Mouse (Mus musculus) E14TG2a.4 (cell line): ENCODE measurements at regions not wholly inside any gene's neighbourhood (a gene's known extent, or its start where the extent isn't known, plus 50 kb on each side); places are given as distances from the start of the nearest gene placed in this dataset.
"Not testable (repeated sequence)": the region's sequence is repeated elsewhere in the genome, so short reads cannot be mapped to it uniquely, and the experiment has no call there.

Source experiments
- H3K27me3 ChIP-seq: 2 replicates; pipeline ENCODE4 v1.6.1; 2014; ENCODE audit warnings: low read length, control low read depth; ENCODE audit not compliant: insufficient read depth
- H3K36me3 ChIP-seq: 2 replicates; pipeline ENCODE4 v1.6.1; 2014; ENCODE audit warnings: low read length, control low read depth; ENCODE audit not compliant: insufficient read depth
- H3K4me1 ChIP-seq: replicated peaks from 2 replicates; pipeline ENCODE4 v1.6.1; 2014; ENCODE audit warnings: low read depth, low read length, control low read depth
- H3K4me3 ChIP-seq: replicated peaks from 2 replicates; pipeline ENCODE4 v1.5.1; 2014; ENCODE audit warnings: mild to moderate bottlenecking, low read length
- H3K9me3 ChIP-seq: 2 replicates; pipeline ENCODE4 v1.6.1; 2014; ENCODE audit warnings: low read length, control low read depth
- CTCF ChIP-seq: conservative IDR thresholded peaks from 2 replicates; pipeline ENCODE4 v1.5.1; 2014; ENCODE audit warnings: low read length
- NANOG ChIP-seq: IDR thresholded peaks from 2 replicates; pipeline ENCODE4 v1.6.1; 2014; ENCODE audit warnings: borderline replicate concordance, low read length, mixed read lengths
- POU5F1 ChIP-seq: IDR thresholded peaks from 2 replicates; pipeline ENCODE4 v1.6.1; 2014; ENCODE audit warnings: low read length, borderline replicate concordance

DNA sequence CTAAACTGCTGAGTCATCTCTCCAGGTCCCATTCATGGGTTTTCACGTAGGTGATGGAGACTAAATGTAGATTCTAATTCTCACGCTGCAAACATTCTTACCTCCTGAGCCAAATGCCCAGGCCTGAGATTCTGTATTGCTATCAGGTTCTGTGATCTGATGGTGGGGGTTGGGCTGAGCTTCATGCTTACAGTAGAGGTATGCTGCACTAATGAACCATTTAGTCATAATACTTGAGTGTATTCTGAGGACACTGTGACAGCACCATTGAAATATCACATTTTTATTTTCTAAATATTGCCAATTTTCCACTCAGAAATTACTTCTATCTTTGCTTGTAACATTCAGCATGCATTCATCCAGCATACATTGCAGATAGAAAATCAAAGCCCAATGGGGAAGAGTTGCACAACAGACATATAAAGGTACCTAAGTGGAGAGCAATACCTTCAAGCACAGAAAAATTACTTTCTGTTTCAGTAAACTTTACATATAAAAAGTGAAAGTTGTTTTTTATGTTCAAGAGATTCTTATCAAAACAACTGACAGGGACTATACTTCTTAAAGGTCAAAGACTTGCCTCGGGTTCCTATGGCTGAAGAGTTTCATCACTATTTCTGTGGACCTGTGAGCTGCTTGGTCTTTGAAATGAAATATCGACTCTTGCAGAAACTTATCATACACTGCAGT, 510.2 kb downstream of the Plxdc2 start:
- TF ChIP-seq NANOG (no peak), CTCF (no peak), POU5F1 (no peak)
- H3K36me3 ChIP-seq = no peaks in the 10 kb centered on the region
- H3K27me3 ChIP-seq = no peaks in the 10 kb centered on the region
- peaks cover 4% of the 10 kb centered on the region; the same call in 1 of the 2 replicates for H3K9me3 ChIP-seq
- no peaks in the 10 kb centered on the region for H3K4me1 ChIP-seq
- no peak overlapping the region for H3K4me3 ChIP-seq

DNA sequence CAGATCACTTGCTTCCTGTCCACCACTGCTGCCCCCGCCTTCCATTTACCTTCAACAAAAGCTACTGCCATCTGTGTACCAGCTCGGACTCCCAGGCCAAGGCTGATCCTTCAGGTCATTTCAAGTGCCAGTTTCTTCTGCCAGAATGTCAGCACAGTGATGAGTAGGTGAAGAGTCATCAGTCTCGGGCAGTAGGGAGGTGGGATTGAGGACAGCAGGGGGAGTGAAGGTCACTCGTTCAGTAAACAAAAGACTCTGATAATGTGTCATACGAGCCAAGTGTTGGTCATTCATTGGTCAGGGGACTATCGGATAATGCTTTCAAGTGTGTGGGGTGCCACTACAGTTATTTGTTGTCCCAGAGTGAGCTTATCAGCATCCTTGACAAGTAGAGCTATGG, 536.3 kb downstream of the Plxdc2 start:
- peaks cover 29% of the 10 kb centered on the region for H3K9me3 ChIP-seq
- H3K4me3 ChIP-seq, H3K4me1 ChIP-seq, H3K36me3 ChIP-seq, H3K27me3 ChIP-seq: not testable (repeated sequence)

DNA sequence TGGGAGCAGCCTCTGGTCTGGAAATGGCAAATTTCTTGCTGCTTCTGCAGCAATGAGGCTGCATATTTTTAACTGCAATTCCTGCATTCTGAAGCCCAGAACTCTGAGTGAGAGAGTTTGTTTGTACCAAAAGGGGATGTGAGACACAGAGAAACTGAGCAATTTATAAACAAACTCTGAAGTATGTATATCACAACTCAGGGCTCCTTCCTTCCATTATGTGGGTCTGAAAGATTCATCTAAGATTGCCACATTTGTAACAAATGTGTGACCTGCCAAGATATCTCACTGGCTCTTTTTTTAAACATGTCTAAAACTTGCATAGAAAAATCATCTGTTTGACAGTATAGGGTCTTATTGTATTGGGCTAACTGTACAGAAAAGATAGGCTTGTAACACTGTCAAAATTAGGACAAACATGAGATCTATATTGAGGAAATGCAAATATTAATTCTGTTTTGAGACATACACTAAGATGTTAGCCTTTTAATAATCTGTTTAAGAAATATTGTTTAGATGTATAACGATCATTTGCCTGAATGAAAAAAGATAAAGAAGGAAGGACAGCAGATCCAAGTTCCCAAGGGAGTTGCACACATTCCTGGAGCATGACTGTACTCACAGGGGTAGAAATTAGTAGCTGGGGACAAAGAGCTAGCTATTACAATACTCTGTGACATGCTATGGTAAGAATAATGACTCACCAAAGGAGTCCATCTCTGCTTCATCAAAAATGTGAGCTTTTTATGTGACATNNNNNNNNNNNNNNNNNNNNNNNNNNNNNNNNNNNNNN, 553.3 kb downstream of the Plxdc2 start:
- no peaks in the 10 kb centered on the region for H3K36me3 ChIP-seq
- no peak for TF ChIP-seq NANOG
- H3K4me3 ChIP-seq = no peak overlapping the region
- H3K27me3 ChIP-seq = no peaks in the 10 kb centered on the region
- H3K9me3 ChIP-seq = no peaks in the 10 kb centered on the region
- no peaks in the 10 kb centered on the region for H3K4me1 ChIP-seq

DNA sequence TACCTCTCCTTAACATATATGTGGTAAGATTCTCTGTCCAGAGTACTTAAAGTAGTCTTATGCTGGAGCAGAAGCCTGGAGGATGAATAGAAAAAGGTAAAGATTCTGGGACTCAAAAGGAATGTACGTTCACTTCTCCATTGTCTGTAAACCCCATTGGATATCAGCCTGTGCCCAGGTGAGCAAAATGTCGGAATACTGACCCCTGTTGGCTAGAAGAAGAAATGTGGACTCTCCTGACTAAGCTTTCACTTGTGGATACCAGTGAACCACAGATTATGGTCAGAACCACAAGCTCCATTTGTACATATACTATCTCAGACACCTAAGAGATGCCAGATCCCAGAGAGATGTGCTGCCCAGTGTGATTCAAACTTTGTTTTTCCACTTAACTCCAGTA, 558.5 kb downstream of the Plxdc2 start:
- Histone ChIP-seq H3K4me1 (no peaks in the 10 kb centered on the region), H3K4me3 (no peak overlapping the region), H3K36me3 (no peaks in the 10 kb centered on the region), H3K9me3 (no peaks in the 10 kb centered on the region), H3K27me3 (no peaks in the 10 kb centered on the region)
- TF ChIP-seq CTCF = peak; percentile 61
- no peak for TF ChIP-seq NANOG
- no peak for TF ChIP-seq POU5F1

DNA sequence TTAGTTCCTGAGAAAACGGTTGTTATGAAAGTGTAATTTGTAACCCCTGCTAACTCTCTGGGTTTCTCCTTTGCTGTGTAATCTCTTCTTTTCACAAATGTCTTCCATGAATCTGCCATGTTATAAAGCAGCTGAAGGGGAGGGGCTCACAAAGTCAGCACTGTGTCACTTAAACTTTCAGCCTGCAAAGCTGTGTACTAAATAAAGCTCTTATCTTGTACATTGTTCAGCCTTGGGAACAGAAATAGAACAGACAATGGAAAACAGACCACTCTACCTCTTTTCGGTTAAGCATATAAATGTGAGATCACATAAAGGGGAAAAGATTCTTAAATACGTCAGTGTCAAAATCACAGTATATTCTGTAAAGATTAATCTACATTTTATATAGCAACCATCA, 573.9 kb downstream of the Plxdc2 start:
- no peaks in the 10 kb centered on the region for H3K4me1 ChIP-seq
- no peak for TF ChIP-seq CTCF
- no peak for TF ChIP-seq POU5F1
- TF ChIP-seq NANOG = no peak
- no peaks in the 10 kb centered on the region for H3K27me3 ChIP-seq
- no peaks in the 10 kb centered on the region for H3K36me3 ChIP-seq
- H3K9me3 ChIP-seq = no peaks in the 10 kb centered on the region
- H3K4me3 ChIP-seq = no peak overlapping the region

DNA sequence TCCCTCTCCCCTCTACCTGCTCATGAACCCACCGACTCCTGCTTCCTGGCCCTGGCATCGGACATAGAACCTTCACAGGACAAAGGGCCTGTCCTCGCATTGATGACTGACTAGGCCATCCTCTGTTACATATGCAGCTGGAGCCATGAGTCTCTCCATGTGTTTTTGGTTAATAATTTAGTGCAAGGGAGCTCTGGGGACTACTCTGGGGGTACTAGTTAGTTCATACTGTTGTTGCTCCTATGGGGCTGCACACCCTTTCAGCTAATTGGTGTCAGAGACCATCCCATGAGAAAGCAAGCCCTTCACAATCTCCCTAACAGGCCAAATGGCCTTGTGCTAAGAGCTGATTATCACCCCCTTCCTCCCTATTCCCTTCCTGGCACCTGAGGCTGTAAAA, 603.3 kb downstream of the Plxdc2 start:
- Histone ChIP-seq H3K27me3 (no peaks in the 10 kb centered on the region), H3K9me3 (no peaks in the 10 kb centered on the region), H3K4me3 (no peak overlapping the region), H3K36me3 (no peaks in the 10 kb centered on the region), H3K4me1 (no peaks in the 10 kb centered on the region)
- no peak for TF ChIP-seq NANOG
- no peak for TF ChIP-seq POU5F1
- TF ChIP-seq CTCF = no peak

DNA sequence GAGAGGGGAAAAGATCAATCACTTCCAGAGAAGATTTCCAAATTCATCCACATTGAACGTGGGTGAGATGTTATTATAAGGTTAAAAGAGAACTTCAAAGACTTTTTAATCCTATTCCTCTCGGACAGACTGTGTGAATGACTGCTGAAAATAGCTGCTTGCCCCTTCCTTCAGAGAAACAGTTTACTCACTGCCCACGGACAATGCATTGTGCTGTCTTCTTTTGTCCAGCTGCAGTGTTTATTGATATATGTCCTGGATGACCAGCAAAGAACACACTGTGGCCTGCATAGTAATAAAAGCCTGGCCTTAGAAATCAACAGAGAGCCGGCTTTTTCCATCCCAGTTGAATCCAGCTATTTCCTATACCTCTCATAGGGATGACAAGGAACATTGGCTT, 621.3 kb downstream of the Plxdc2 start:
- no peaks in the 10 kb centered on the region for H3K9me3 ChIP-seq
- TF ChIP-seq NANOG (no peak), POU5F1 (no peak), CTCF (no peak)
- no peaks in the 10 kb centered on the region for H3K36me3 ChIP-seq
- no peaks in the 10 kb centered on the region for H3K4me1 ChIP-seq
- no peak overlapping the region for H3K4me3 ChIP-seq
- H3K27me3 ChIP-seq = no peaks in the 10 kb centered on the region

DNA sequence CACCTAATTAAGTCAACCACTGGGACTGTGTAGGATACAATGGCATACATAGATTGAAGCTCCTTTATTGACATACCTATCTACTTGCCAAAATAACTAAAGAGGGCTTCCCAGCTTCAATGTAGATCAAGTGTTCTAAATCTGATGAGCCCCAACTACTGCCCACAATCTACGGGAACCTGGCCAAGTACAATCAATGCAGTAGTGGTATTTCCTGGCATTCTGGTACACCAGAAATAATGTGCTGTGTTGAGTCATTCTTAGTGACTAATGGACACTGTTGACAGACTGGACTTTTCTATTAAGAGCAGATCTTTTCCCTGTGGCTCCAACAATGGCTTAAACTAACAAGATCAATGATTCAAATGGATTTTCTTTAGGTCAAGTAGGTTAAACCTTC, 626.7 kb downstream of the Plxdc2 start:
- no peaks in the 10 kb centered on the region for H3K4me1 ChIP-seq

DNA sequence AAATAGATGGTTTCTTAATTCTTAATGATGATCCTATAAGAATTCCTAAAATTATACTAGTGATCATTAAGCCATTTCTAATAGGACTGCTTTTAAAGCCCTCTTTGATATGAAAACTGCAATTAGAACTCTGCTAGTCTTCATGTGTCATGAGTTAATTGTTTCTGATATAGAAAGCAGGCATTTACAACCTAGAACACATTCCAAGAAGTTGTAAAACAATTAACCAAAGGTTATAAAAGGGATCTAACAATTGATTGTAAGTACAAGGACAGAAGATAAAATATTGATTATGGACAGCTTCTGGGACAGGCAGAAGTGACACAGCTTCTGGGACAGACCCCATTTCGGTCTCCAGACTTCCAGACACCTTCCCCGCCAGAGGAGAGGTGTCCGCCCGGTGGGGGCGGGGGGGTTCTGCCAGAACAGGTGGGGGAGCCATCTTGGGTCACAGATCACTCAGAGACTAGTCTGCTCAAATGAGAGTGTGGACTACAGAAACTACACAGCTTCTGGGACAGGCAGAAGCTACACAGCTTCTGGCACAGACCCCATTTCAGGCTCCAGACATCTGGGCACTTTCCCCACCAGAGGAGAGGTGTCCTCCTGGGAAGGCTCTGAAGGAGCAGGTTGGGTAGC, 627.6 kb downstream of the Plxdc2 start:
- no peaks in the 10 kb centered on the region for H3K36me3 ChIP-seq
- H3K9me3 ChIP-seq = peaks cover 14% of the 10 kb centered on the region
- no peak overlapping the region for H3K4me3 ChIP-seq
- no peak for TF ChIP-seq NANOG
- H3K27me3 ChIP-seq = no peaks in the 10 kb centered on the region
- H3K4me1 ChIP-seq = no peaks in the 10 kb centered on the region

More for the DNA sequence above, 626.7 kb downstream of the Plxdc2 start:
- TF ChIP-seq POU5F1 (no peak), NANOG (no peak), CTCF (no peak)
- H3K4me3 ChIP-seq = no peak overlapping the region
- peaks cover 14% of the 10 kb centered on the region for H3K9me3 ChIP-seq
- no peaks in the 10 kb centered on the region for H3K27me3 ChIP-seq
- no peaks in the 10 kb centered on the region for H3K36me3 ChIP-seq
